Mouse (Mus musculus) neural tube, embryonic 11.5 days (tissue): ENCODE measurements around the gene Nlrc5. TPM values are rescaled to one million over a fixed set of nuclear protein-coding genes. Genes with fewer than 3 reads are reported as not detected.
"Not testable (repeated sequence)": the region's sequence is repeated elsewhere in the genome, so short reads cannot be mapped to it uniquely, and the experiment has no call there.

ENCODE experiments used
- ATAC-seq: fragments of 200-750 bp; cut with Nextera tagmentation; 2 replicates; pipeline ENCODE4 v1.8.0; 2017; ENCODE audit warnings: moderate number of reproducible peaks, mild to moderate bottlenecking, moderate TSS enrichment, moderate library complexity; ENCODE audit not compliant: insufficient read depth, low FRiP score, low TSS enrichment
- DNase-seq: peaks from one replicate; pipeline ENCODE4 v3.0.0-alpha.2; 2015; ENCODE audit warnings: low spot score
- H3K27ac ChIP-seq: fragments of 300-500 bp; sonication (generic); 2 replicates; pipeline ENCODE4 v1.5.1; 2014; ENCODE audit warnings: low read depth, mild to moderate bottlenecking, low read length
- H3K27me3 ChIP-seq: fragments of 300-500 bp; sonication (generic); 2 replicates; pipeline ENCODE4 v1.6.1; 2014; ENCODE audit warnings: mild to moderate bottlenecking, low read length, mixed read lengths; ENCODE audit not compliant: control insufficient read depth, insufficient read depth
- H3K36me3 ChIP-seq: fragments of 300-500 bp; sonication (generic); 2 replicates; pipeline ENCODE4 v1.6.1; 2014; ENCODE audit warnings: mild to moderate bottlenecking, low read length, moderate library complexity, mixed read lengths; ENCODE audit not compliant: control insufficient read depth, insufficient read depth
- H3K4me1 ChIP-seq: fragments of 300-500 bp; sonication (generic); 2 replicates; pipeline ENCODE4 v1.6.1; 2014; ENCODE audit warnings: low read length, mixed read lengths; ENCODE audit not compliant: control insufficient read depth, insufficient read depth
- H3K4me2 ChIP-seq: fragments of 300-500 bp; sonication (generic); 2 replicates; pipeline ENCODE4 v1.6.1; 2014; ENCODE audit warnings: low read depth, mild to moderate bottlenecking, moderate library complexity
- H3K4me3 ChIP-seq: fragments of 300-500 bp; sonication (generic); 2 replicates; pipeline ENCODE4 v1.5.1; 2014; ENCODE audit warnings: low read depth, low read length
- H3K9ac ChIP-seq: fragments of 300-500 bp; sonication (generic); 2 replicates; pipeline ENCODE4 v1.6.1; 2014; ENCODE audit warnings: mild to moderate bottlenecking, low read length
- H3K9me3 ChIP-seq: fragments of 300-500 bp; sonication (generic); 2 replicates; pipeline ENCODE4 v1.6.1; 2016; ENCODE audit warnings: low read length; ENCODE audit not compliant: control insufficient read depth
- WGBS: fragments of 180-500 bp; shearing (Covaris S2); extraction: QIAGEN DNeasy Blood & Tissue Kit; methylation state at CpG from one replicate; pipeline ENCODE4 v1.1.7; 2014; 5-methylcytosine and 5-hydroxymethylcytosine counted together
- polyA plus RNA-seq: library from polyadenylated mRNA; unstranded; fragments of >200 nt; fragmentation: Nextera tagmentation; extraction: Ambion mirVana; gene quantifications from 2 replicates; pipeline ENCODE4 v1.2.1, GENCODE M21; 2014

Gene Nlrc5
- polyA plus RNA-seq, 1 experiment from 2014 or later, result not detected

GRCm38 (mm10) chr8:94392147-94392546 is 42.0 kb upstream of the Nlrc5 start:
- no peak overlapping the region for H3K4me2 ChIP-seq
- H3K4me1 ChIP-seq, result peaks cover 4% of the 10 kb centered on the region; the same call in 1 of the 2 replicates
- WGBS, result 82% methylated on average over 12 of the region's 12 CpGs
- H3K9me3 ChIP-seq, result no peaks in the 10 kb centered on the region
- no peak overlapping the region for H3K27ac ChIP-seq
- no peak overlapping the region for H3K4me3 ChIP-seq
- DNase-seq, result peak; percentile 38
- ATAC-seq, result no peak
- no peaks in the 10 kb centered on the region for H3K27me3 ChIP-seq
- H3K36me3 ChIP-seq, result peaks cover 23% of the 10 kb centered on the region
- no peak overlapping the region for H3K9ac ChIP-seq

- Histone ChIP-seq H3K4me2 (no peak overlapping the region), H3K27me3 (no peaks in the 10 kb centered on the region), H3K27ac (no peak overlapping the region), H3K9ac (no peak overlapping the region), H3K36me3 (peaks cover 23% of the 10 kb centered on the region), H3K9me3 (no peaks in the 10 kb centered on the region), H3K4me3 (no peak overlapping the region), H3K4me1 (peaks cover 3% of the 10 kb centered on the region; the same call in 1 of the 2 replicates)
- ATAC-seq, result no peak
- DNase-seq, result no peak
- WGBS, result 83% methylated on average over 6 of the region's 6 CpGs
Measured at GRCm38 (mm10) chr8:94392648-94393047, 41.5 kb upstream of the Nlrc5 start.

GRCm38 (mm10) chr8:94395851-94396540 is 38.2 kb upstream of the Nlrc5 start:
- no peak for ATAC-seq
- H3K4me2 ChIP-seq, result no peak overlapping the region
- no peak for DNase-seq
- H3K9ac ChIP-seq, result no peak overlapping the region
- H3K36me3 ChIP-seq, result peaks cover 21% of the 10 kb centered on the region
- no peaks in the 10 kb centered on the region for H3K4me1 ChIP-seq
- no peak overlapping the region for H3K27ac ChIP-seq
- no peaks in the 10 kb centered on the region for H3K27me3 ChIP-seq
- no peaks in the 10 kb centered on the region for H3K9me3 ChIP-seq
- H3K4me3 ChIP-seq, result no peak overlapping the region
- WGBS, result 90% methylated on average over 6 of the region's 6 CpGs

- no peaks in the 10 kb centered on the region for H3K4me1 ChIP-seq
- WGBS, result 68% methylated on average over 11 of the region's 11 CpGs
- no peak overlapping the region for H3K4me2 ChIP-seq
- peaks cover 10% of the 10 kb centered on the region for H3K36me3 ChIP-seq
- no peaks in the 10 kb centered on the region for H3K27me3 ChIP-seq
- no peak overlapping the region for H3K27ac ChIP-seq
- no peak overlapping the region for H3K4me3 ChIP-seq
- H3K9ac ChIP-seq, result no peak overlapping the region
- 0 out of 2 replicates have a peak, but pooled peaks have one; percentile 38 for ATAC-seq
- no peaks in the 10 kb centered on the region for H3K9me3 ChIP-seq
- DNase-seq, result peak; percentile 57
Measured at GRCm38 (mm10) chr8:94396964-94397657, 37.0 kb upstream of the Nlrc5 start.

- Histone ChIP-seq H3K27ac (no peak overlapping the region), H3K36me3 (peaks cover 4% of the 10 kb centered on the region; the same call in 1 of the 2 replicates), H3K4me3 (no peak overlapping the region), H3K4me1 (no peaks in the 10 kb centered on the region), H3K4me2 (no peak overlapping the region), H3K9me3 (no peaks in the 10 kb centered on the region), H3K27me3 (no peaks in the 10 kb centered on the region), H3K9ac (no peak overlapping the region)
- ATAC-seq (no peak), DNase-seq (no peak)
- 89% methylated on average over 6 of the region's 6 CpGs for WGBS
Measured at GRCm38 (mm10) chr8:94398587-94398986, 35.6 kb upstream of the Nlrc5 start.

- ATAC-seq (no peak), DNase-seq (no peak)
- H3K9me3 ChIP-seq, result no peaks in the 10 kb centered on the region
- H3K27me3 ChIP-seq, result no peaks in the 10 kb centered on the region
- H3K9ac ChIP-seq, result no peak overlapping the region
- H3K36me3 ChIP-seq, result peaks cover 4% of the 10 kb centered on the region; the same call in 1 of the 2 replicates
- H3K4me2 ChIP-seq, result no peak overlapping the region
- WGBS, result 81% methylated on average over 3 of the region's 3 CpGs
- no peak overlapping the region for H3K4me3 ChIP-seq
- H3K27ac ChIP-seq, result no peak overlapping the region
- H3K4me1 ChIP-seq, result no peaks in the 10 kb centered on the region
Measured at GRCm38 (mm10) chr8:94399361-94399953, 34.7 kb upstream of the Nlrc5 start.

GRCm38 (mm10) chr8:94399957-94400356 is 34.2 kb upstream of the Nlrc5 start:
- H3K36me3 ChIP-seq, H3K4me3 ChIP-seq, H3K9me3 ChIP-seq, H3K27me3 ChIP-seq, H3K4me1 ChIP-seq, H3K4me2 ChIP-seq, DNase-seq, H3K27ac ChIP-seq, ATAC-seq, H3K9ac ChIP-seq: not testable (repeated sequence)
- 87% methylated on average over 2 of the region's 2 CpGs for WGBS

- Histone ChIP-seq H3K4me1 (no peaks in the 10 kb centered on the region), H3K27ac (no peak overlapping the region), H3K27me3 (no peaks in the 10 kb centered on the region), H3K36me3 (no peaks in the 10 kb centered on the region), H3K4me3 (no peak overlapping the region), H3K4me2 (no peak overlapping the region), H3K9me3 (no peaks in the 10 kb centered on the region), H3K9ac (no peak overlapping the region)
- WGBS, result 71% methylated on average over 8 of the region's 8 CpGs
- no peak for DNase-seq
- no peak for ATAC-seq
Measured at GRCm38 (mm10) chr8:94408443-94409080, 25.6 kb upstream of the Nlrc5 start.
